Comparison of ENCODE assay signal across 20 mouse cellular contexts in the genomic region with DNA sequence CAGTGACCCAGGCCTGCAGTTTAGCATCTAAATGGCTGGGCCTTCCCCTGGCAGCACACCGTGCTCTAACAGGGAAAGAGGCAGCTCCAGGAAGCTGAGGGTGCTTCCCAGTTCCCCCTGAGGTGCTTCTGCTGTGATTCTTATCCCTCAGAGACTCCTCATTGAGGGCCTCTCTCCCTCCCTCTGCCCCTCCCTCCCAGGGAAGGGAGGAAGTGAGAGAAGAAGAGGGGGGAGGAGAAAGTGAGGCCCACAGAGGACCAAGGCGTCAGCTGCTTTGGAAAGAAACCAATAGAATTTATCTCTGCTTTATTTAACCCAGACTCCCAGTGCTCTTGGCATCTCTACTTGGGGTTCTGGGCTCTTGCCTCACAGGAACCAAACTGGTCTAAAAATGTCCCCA. TPM values are rescaled to one million over a fixed set of nuclear protein-coding genes. Genes with fewer than 3 reads are reported as not detected.
DNase-seq lines count a peak whose midpoint lies in the region; ATAC-seq lines count a peak whose summit lies in the region.
"Had no signal": no experiment of that assay in that cellular context is flagged by ENCODE, and none has a peak within 500 bp of the region (broad histone marks: within the 10 kb centered on the region; RNA-seq: fewer than 3 reads in every experiment).

No protein-coding gene starts in this region.

- no peaks in the 10 kb centered on the region for H3K27me3 ChIP-seq in intestine, embryonic 16.5 days (replicated peaks; ENCODE audit: control insufficient read depth, insufficient read depth, low read length)
- H3K27me3 ChIP-seq in intestine, embryonic 15.5 days (replicated peaks), result no peaks in the 10 kb centered on the region
- H3K27me3 ChIP-seq in neural tube, embryonic 11.5 days (ENCODE audit: control insufficient read depth, insufficient read depth, low read length), result no peaks in the 10 kb centered on the region
- H3K27me3 ChIP-seq in stomach, embryonic 16.5 days (ENCODE audit: control insufficient read depth, insufficient read depth, low read length), result no peaks in the 10 kb centered on the region
- H3K27me3 ChIP-seq: forebrain, embryonic 13.5 days; limb, embryonic 12.5 days; midbrain, embryonic 15.5 days; neural tube, embryonic 12.5 days had no signal

- H3K36me3 ChIP-seq in intestine, embryonic 16.5 days (ENCODE audit: control insufficient read depth, insufficient read depth, low read length), result no peaks in the 10 kb centered on the region
- H3K36me3 ChIP-seq in intestine, embryonic 15.5 days, result no peaks in the 10 kb centered on the region
- no peaks in the 10 kb centered on the region for H3K36me3 ChIP-seq in neural tube, embryonic 11.5 days (ENCODE audit: control insufficient read depth, insufficient read depth, low read length)
- no peaks in the 10 kb centered on the region for H3K36me3 ChIP-seq in stomach, embryonic 16.5 days (ENCODE audit: control insufficient read depth, insufficient read depth, low read length)
- H3K36me3 ChIP-seq: heart, embryonic 13.5 days; limb, embryonic 12.5 days; midbrain, embryonic 15.5 days; neural tube, embryonic 12.5 days had no signal

- peaks cover 36% of the 10 kb centered on the region for H3K4me1 ChIP-seq in intestine, embryonic 16.5 days (ENCODE audit: control insufficient read depth, insufficient read depth, low read length)
- peaks cover 27% of the 10 kb centered on the region for H3K4me1 ChIP-seq in intestine, embryonic 15.5 days (replicated peaks)
- 0 out of 2 replicates have a peak, but pooled peaks cover 4% of the 10 kb centered on the region for H3K4me1 ChIP-seq in neural tube, embryonic 11.5 days (ENCODE audit: control insufficient read depth, insufficient read depth, low read length)
- H3K4me1 ChIP-seq in stomach, embryonic 16.5 days (ENCODE audit: control insufficient read depth, insufficient read depth, low read length), result peaks cover 33% of the 10 kb centered on the region
- H3K4me1 ChIP-seq: midbrain, embryonic 15.5 days had no signal

- peak overlapping the region; percentile 49 for H3K27ac ChIP-seq in intestine, embryonic 16.5 days (ENCODE audit: low read length)
- no peak overlapping the region for H3K27ac ChIP-seq in intestine, embryonic 15.5 days
- H3K27ac ChIP-seq in neural tube, embryonic 11.5 days (ENCODE audit: low read depth, low read length), result 0 out of 2 replicates have a peak overlapping the region, but pooled peaks have one; percentile 17
- H3K27ac ChIP-seq in stomach, embryonic 16.5 days (ENCODE audit: low read length), result peak overlapping the region; percentile 87; the same call in 1 of the 2 replicates
- H3K27ac ChIP-seq: forebrain, embryonic 13.5 days; heart, embryonic 13.5 days; hindbrain, postnatal 0 days; left cerebral cortex, adult 2 months; limb, embryonic 12.5 days; midbrain, embryonic 15.5 days; neural tube, embryonic 12.5 days had no signal

- H3K4me3 ChIP-seq in intestine, embryonic 16.5 days (ENCODE audit: low read length), result no peak overlapping the region
- H3K4me3 ChIP-seq in intestine, embryonic 15.5 days (replicated peaks), result no peak overlapping the region
- H3K4me3 ChIP-seq in neural tube, embryonic 11.5 days (ENCODE audit: low read depth, low read length), result no peak overlapping the region
- no peak overlapping the region for H3K4me3 ChIP-seq in stomach, embryonic 16.5 days (replicated peaks; ENCODE audit: low read length)
- H3K4me3 ChIP-seq: forebrain, embryonic 13.5 days; heart, embryonic 13.5 days; left cerebral cortex, adult 2 months; limb, embryonic 12.5 days; midbrain, embryonic 15.5 days; neural tube, embryonic 12.5 days had no signal

- no peak for ATAC-seq in intestine, embryonic 16.5 days
- ATAC-seq in intestine, embryonic 15.5 days, result no peak
- ATAC-seq in neural tube, embryonic 11.5 days (ENCODE audit: insufficient read depth, low FRiP score, low TSS enrichment), result no peak
- ATAC-seq in stomach, embryonic 16.5 days (ENCODE audit: insufficient read depth, low FRiP score), result no peak
- ATAC-seq: forebrain, embryonic 13.5 days; hindbrain, postnatal 0 days; midbrain, embryonic 15.5 days had no signal

- DNase-seq in neural tube, embryonic 11.5 days (ENCODE audit: low spot score), result no peak
- no peak for DNase-seq in neural tube, embryonic 10.5 days (ENCODE audit: extremely low spot score, low spot score)
- DNase-seq in brain, adult 2 months (ENCODE audit: low read depth, low spot score), result peak; percentile 22
- DNase-seq in cerebellum, adult 11 months, result no peak
- DNase-seq in cerebellum, adult 9-11 months, result no peak
- DNase-seq: adrenal gland, adult 8-10 months; cerebellum, adult 9-10 months; heart, postnatal 36 days; right cerebral cortex, postnatal 25 days; thymus, postnatal 25 days had no signal

- no peak overlapping the region for H3K9ac ChIP-seq in intestine, embryonic 16.5 days (ENCODE audit: low read depth, low read length)
- no peak overlapping the region for H3K9ac ChIP-seq in intestine, embryonic 15.5 days
- H3K9ac ChIP-seq in neural tube, embryonic 11.5 days (ENCODE audit: low read length), result no peak overlapping the region
- 0 out of 2 replicates have a peak overlapping the region, but pooled peaks have one; percentile 2 for H3K9ac ChIP-seq in stomach, embryonic 16.5 days (ENCODE audit: low read length)
- H3K9ac ChIP-seq: forebrain, embryonic 13.5 days; heart, embryonic 13.5 days; limb, embryonic 12.5 days; midbrain, embryonic 15.5 days; neural tube, embryonic 12.5 days had no signal

- H3K9me3 ChIP-seq in intestine, embryonic 16.5 days (ENCODE audit: control insufficient read depth, low read length), result no peaks in the 10 kb centered on the region
- no peaks in the 10 kb centered on the region for H3K9me3 ChIP-seq in intestine, embryonic 15.5 days
- no peaks in the 10 kb centered on the region for H3K9me3 ChIP-seq in neural tube, embryonic 11.5 days (ENCODE audit: control insufficient read depth, low read length)
- H3K9me3 ChIP-seq in stomach, embryonic 16.5 days (replicated peaks; ENCODE audit: control insufficient read depth, low read length), result no peaks in the 10 kb centered on the region
- H3K9me3 ChIP-seq: forebrain, embryonic 13.5 days; heart, embryonic 13.5 days; limb, embryonic 12.5 days; midbrain, embryonic 15.5 days; neural tube, embryonic 12.5 days had no signal

- WGBS in intestine, embryonic 16.5 days, result 30% methylated on average over 2 of the region's 2 CpGs
- WGBS in intestine, embryonic 15.5 days, result 30% methylated on average over 2 of the region's 2 CpGs
- WGBS in neural tube, embryonic 11.5 days, result 11% methylated on average over 2 of the region's 2 CpGs
- 29% methylated on average over 2 of the region's 2 CpGs for WGBS in stomach, embryonic 16.5 days

- H3K4me2 ChIP-seq in intestine, embryonic 16.5 days (ENCODE audit: low read depth, low read length), result no peak overlapping the region
- H3K4me2 ChIP-seq in intestine, embryonic 15.5 days (replicated peaks), result no peak overlapping the region
- no peak overlapping the region for H3K4me2 ChIP-seq in neural tube, embryonic 11.5 days (ENCODE audit: low read depth)
- H3K4me2 ChIP-seq in stomach, embryonic 16.5 days (ENCODE audit: low read depth, low read length), result no peak overlapping the region
- H3K4me2 ChIP-seq: forebrain, embryonic 13.5 days; heart, embryonic 13.5 days; limb, embryonic 12.5 days; midbrain, embryonic 15.5 days; neural tube, embryonic 12.5 days had no signal

RNA-seq across cellular contexts. Expression of gene Fhdc1, which starts 50.1 kb away (rescaled TPM):
- polyA plus RNA-seq in intestine, embryonic 16.5 days (2015; fragmentation: Nextera tagmentation; extraction: Ambion mirVana), result 6.6 and 8.8 TPM in 2 replicates
- polyA plus RNA-seq in intestine, embryonic 15.5 days (2015; fragmentation: Nextera tagmentation; extraction: Ambion mirVana), result 6.5 and 7.7 TPM in 2 replicates
- polyA plus RNA-seq in neural tube, embryonic 11.5 days (2014; fragmentation: Nextera tagmentation; extraction: Ambion mirVana), result 6.0 and 7.0 TPM in 2 replicates
- polyA plus RNA-seq in stomach, embryonic 16.5 days (2015; fragmentation: Nextera tagmentation; extraction: Ambion mirVana), result 20.0 and 21.2 TPM in 2 replicates
